Mouse (Mus musculus) C2C12 (cell line): ENCODE results near the gene Lcn2.

Source experiments
- CTCF ChIP-seq: IDR thresholded peaks from one replicate; pipeline ENCODE4 v1.5.1; 2011; ENCODE audit not compliant: control insufficient read depth, insufficient read depth, insufficient read length
- FOSL1 ChIP-seq: IDR thresholded peaks from one replicate; pipeline ENCODE4 v1.8.0; 2011; ENCODE audit warnings: mild to moderate bottlenecking, low read length; ENCODE audit not compliant: poor library complexity, insufficient read depth, severe bottlenecking
- USF1 ChIP-seq: IDR thresholded peaks from one replicate; pipeline ENCODE4 v1.6.1; 2011; ENCODE audit warnings: low read depth, mild to moderate bottlenecking, control low read depth, moderate library complexity

DNA sequence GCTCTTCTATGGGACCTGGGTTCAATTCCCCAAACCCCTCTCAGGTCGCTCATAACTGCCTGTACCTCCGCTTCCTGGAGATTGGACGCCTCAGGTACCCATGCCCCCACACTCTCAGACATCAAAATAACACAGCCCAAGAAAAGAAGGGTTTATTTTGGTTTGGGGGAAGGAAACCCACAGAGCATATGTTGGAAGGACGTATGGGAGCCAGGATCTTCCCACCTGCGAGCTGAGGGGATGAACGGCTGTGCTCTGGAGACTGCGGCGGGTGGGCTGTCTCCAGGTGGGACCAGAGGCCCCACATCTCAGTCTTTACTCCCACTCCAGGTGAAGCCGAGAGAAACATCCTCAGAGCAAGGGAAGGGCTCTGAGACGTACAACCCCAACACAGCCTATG lies 11.1 kb downstream of the Lcn2 start:
- TF ChIP-seq CTCF (no peak), FOSL1 (no peak), USF1 (no peak)
